Mouse (Mus musculus) heart, postnatal 0 days (tissue): ENCODE results near the gene N4bp2l2.

Experiments
- CTCF ChIP-seq: IDR thresholded peaks from 2 replicates; pipeline ENCODE4 v1.5.1; 2016; ENCODE audit warnings: antibody characterized with exemption, control low read depth, low read depth
- EP300 ChIP-seq: IDR thresholded peaks from 2 replicates; pipeline ENCODE4 v1.6.1; 2016; ENCODE audit warnings: antibody characterized with exemption, low read depth

DNA sequence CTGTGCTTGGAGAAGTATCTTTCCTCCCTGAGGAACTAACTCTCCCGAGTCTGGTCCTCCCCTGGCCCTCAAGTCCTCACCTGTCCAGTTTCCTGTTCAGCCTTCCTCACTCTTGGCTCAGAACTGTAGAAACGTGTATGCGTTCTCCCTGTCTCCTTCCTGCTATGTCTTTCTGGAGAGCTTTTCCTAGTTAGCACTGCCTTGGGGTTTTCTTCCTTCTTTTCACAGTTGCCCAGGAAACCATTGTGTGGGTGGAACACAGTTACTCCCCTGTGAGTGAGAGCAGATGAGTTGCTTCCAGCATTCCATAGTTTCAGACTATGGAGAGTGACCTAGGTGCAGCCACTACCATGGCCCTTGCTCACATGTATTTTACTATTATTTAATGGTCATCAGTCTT is 99.8 kb downstream of the N4bp2l2 start:
- TF ChIP-seq CTCF: no peak
- no peak for TF ChIP-seq EP300
